Comparison of ENCODE assay signal across 10 mouse cellular contexts in the genomic region with DNA sequence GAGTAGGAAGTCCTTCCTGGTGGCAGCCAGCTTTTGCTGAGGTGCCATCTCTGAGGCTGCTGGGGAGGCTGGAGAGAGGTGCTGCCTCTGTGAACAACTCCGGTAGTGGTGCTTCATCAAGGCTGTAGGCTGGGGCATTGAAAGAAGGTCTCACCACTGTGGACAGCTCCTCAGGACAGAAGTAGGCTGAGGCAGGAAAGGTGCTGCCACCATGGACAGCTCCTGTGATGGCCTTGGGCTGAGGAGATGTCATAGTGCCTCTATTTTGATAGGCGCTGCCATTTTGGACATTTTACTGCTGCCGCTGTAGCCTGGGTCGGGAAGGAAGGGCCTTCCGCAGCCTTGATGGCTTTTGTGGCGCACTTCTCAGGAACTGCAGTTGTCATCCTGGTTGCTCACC. TPM values are rescaled to one million over a fixed set of nuclear protein-coding genes. Genes with fewer than 3 reads are reported as not detected.
DNase-seq lines count a peak whose midpoint lies in the region; ATAC-seq lines count a peak whose summit lies in the region.
"Had no signal": no experiment of that assay in that cellular context is flagged by ENCODE, and none has a peak within 500 bp of the region (broad histone marks: within the 10 kb centered on the region; RNA-seq: fewer than 3 reads in every experiment).

No protein-coding gene starts in this region.

- 93% methylated on average over 6 of the region's 6 CpGs for WGBS in liver, embryonic 11.5 days
- WGBS in embryonic facial prominence, embryonic 14.5 days, result 94% methylated on average over 6 of the region's 6 CpGs
- 95% methylated on average over 6 of the region's 6 CpGs for WGBS in limb, embryonic 12.5 days
- 93% methylated on average over 6 of the region's 6 CpGs for WGBS in stomach, embryonic 15.5 days

- H3K27me3 ChIP-seq in liver, embryonic 11.5 days (replicated peaks; ENCODE audit: control insufficient read depth, insufficient read depth, low read length), result no peaks in the 10 kb centered on the region
- H3K27me3 ChIP-seq in embryonic facial prominence, embryonic 14.5 days (replicated peaks; ENCODE audit: control insufficient read depth, insufficient read depth, low read length), result no peaks in the 10 kb centered on the region
- peaks cover 3% of the 10 kb centered on the region for H3K27me3 ChIP-seq in limb, embryonic 12.5 days
- H3K27me3 ChIP-seq in stomach, embryonic 15.5 days (replicated peaks), result no peaks in the 10 kb centered on the region
- H3K27me3 ChIP-seq: limb, embryonic 15.5 days had no signal

- no peak overlapping the region for H3K4me3 ChIP-seq in liver, embryonic 11.5 days (ENCODE audit: low read depth, low read length)
- no peak overlapping the region for H3K4me3 ChIP-seq in embryonic facial prominence, embryonic 14.5 days (ENCODE audit: low read depth, low read length)
- H3K4me3 ChIP-seq in limb, embryonic 12.5 days (replicated peaks), result peak overlapping the region; percentile 85; the same call in 1 of the 2 replicates
- H3K4me3 ChIP-seq in stomach, embryonic 15.5 days (replicated peaks), result no peak overlapping the region

- no peak overlapping the region for H3K9ac ChIP-seq in liver, embryonic 11.5 days (ENCODE audit: low read depth, low read length)
- no peak overlapping the region for H3K9ac ChIP-seq in embryonic facial prominence, embryonic 14.5 days (ENCODE audit: low read depth, low read length)
- no peak overlapping the region for H3K9ac ChIP-seq in limb, embryonic 12.5 days (replicated peaks)
- H3K9ac ChIP-seq in stomach, embryonic 15.5 days, result no peak overlapping the region

- H3K4me2 ChIP-seq in liver, embryonic 11.5 days, result peak overlapping the region; percentile 87
- H3K4me2 ChIP-seq in embryonic facial prominence, embryonic 14.5 days (ENCODE audit: low read depth, low read length), result peak overlapping the region; percentile 82
- H3K4me2 ChIP-seq in limb, embryonic 12.5 days, result peak overlapping the region; percentile 84
- H3K4me2 ChIP-seq in stomach, embryonic 15.5 days, result peak overlapping the region; percentile 96; the same call in 1 of the 2 replicates

- H3K4me1 ChIP-seq in liver, embryonic 11.5 days (replicated peaks; ENCODE audit: control insufficient read depth, insufficient read depth, low read length), result peaks cover 9% of the 10 kb centered on the region
- peaks cover 5% of the 10 kb centered on the region for H3K4me1 ChIP-seq in embryonic facial prominence, embryonic 14.5 days (ENCODE audit: control insufficient read depth, insufficient read depth, low read length)
- peaks cover 15% of the 10 kb centered on the region for H3K4me1 ChIP-seq in limb, embryonic 12.5 days (replicated peaks)
- peaks cover 19% of the 10 kb centered on the region for H3K4me1 ChIP-seq in stomach, embryonic 15.5 days

- no peaks in the 10 kb centered on the region for H3K9me3 ChIP-seq in liver, embryonic 11.5 days (ENCODE audit: control insufficient read depth, low read length)
- no peaks in the 10 kb centered on the region for H3K9me3 ChIP-seq in embryonic facial prominence, embryonic 14.5 days (ENCODE audit: control insufficient read depth, low read length)
- no peaks in the 10 kb centered on the region for H3K9me3 ChIP-seq in limb, embryonic 12.5 days
- no peaks in the 10 kb centered on the region for H3K9me3 ChIP-seq in stomach, embryonic 15.5 days
- H3K9me3 ChIP-seq: limb, embryonic 15.5 days had no signal

- no peak for DNase-seq in liver, embryonic 11.5 days (ENCODE audit: low spot score)
- no peak for DNase-seq in liver
- DNase-seq in embryonic facial prominence, embryonic 14.5 days (ENCODE audit: low spot score), result no peak
- DNase-seq in thymus, postnatal 36 days, result no peak
- DNase-seq in layer of hippocampus, adult 18-20 months (ENCODE audit: low spot score in 2 of 2), result no peak
- DNase-seq: heart, postnatal 10 days had no signal

- H3K27ac ChIP-seq in liver, embryonic 11.5 days (ENCODE audit: low read depth, low read length), result no peak overlapping the region
- no peak overlapping the region for H3K27ac ChIP-seq in embryonic facial prominence, embryonic 14.5 days (replicated peaks; ENCODE audit: low read depth, low read length)
- H3K27ac ChIP-seq in limb, embryonic 12.5 days, result no peak overlapping the region
- H3K27ac ChIP-seq in stomach, embryonic 15.5 days, result no peak overlapping the region
- H3K27ac ChIP-seq: limb, embryonic 15.5 days had no signal

- H3K36me3 ChIP-seq in liver, embryonic 11.5 days (ENCODE audit: control insufficient read depth, insufficient read depth, low read length), result no peaks in the 10 kb centered on the region; the same call in 1 of the 2 replicates
- H3K36me3 ChIP-seq in embryonic facial prominence, embryonic 14.5 days (ENCODE audit: control insufficient read depth, insufficient read depth, low read length), result peaks cover 27% of the 10 kb centered on the region
- peaks cover 31% of the 10 kb centered on the region for H3K36me3 ChIP-seq in limb, embryonic 12.5 days
- H3K36me3 ChIP-seq in stomach, embryonic 15.5 days, result no peaks in the 10 kb centered on the region

- no peak for ATAC-seq in liver, embryonic 11.5 days (replicated peaks; ENCODE audit: low FRiP score)
- ATAC-seq in embryonic facial prominence, embryonic 14.5 days (ENCODE audit: low read depth), result no peak
- no peak for ATAC-seq in limb, embryonic 12.5 days (ENCODE audit: insufficient number of reproducible peaks, insufficient read depth, low FRiP score, low TSS enrichment, low read depth)
- ATAC-seq in stomach, embryonic 15.5 days (ENCODE audit: insufficient read depth, low FRiP score, low read depth), result no peak
- ATAC-seq in cerebellum, adult (ENCODE audit: insufficient number of reproducible peaks, low FRiP score, low TSS enrichment), result no peak

RNA-seq across cellular contexts. Expression of a gene that starts 1.7 kb away (rescaled TPM):
- 13.2 and 14.2 TPM in 2 replicates for polyA plus RNA-seq in liver, embryonic 11.5 days (2014; fragmentation: Nextera tagmentation; extraction: Ambion mirVana)
- polyA plus RNA-seq in embryonic facial prominence, embryonic 14.5 days (2014; fragmentation: Nextera tagmentation; extraction: Ambion mirVana), result 10.9 and 15.1 TPM in 2 replicates
- polyA plus RNA-seq in limb, embryonic 12.5 days (2016; fragmentation: Nextera tagmentation; extraction: Ambion mirVana), result 21.3 and 21.6 TPM in 2 replicates
- 11.5 and 13.5 TPM in 2 replicates for polyA plus RNA-seq in stomach, embryonic 15.5 days (2015; fragmentation: Nextera tagmentation; extraction: Ambion mirVana)
- total RNA-seq in layer of hippocampus, adult 18-20 months (2021), result 10 to 100 TPM; 34.7 to 36.2 TPM

RNA-seq across cellular contexts. Expression of a gene that starts 54.7 kb away (rescaled TPM):
- polyA plus RNA-seq in liver, embryonic 11.5 days (2014; fragmentation: Nextera tagmentation; extraction: Ambion mirVana), result 0.23 and 0.34 TPM in 2 replicates
- 1.9 and 2.6 TPM in 2 replicates for polyA plus RNA-seq in embryonic facial prominence, embryonic 14.5 days (2014; fragmentation: Nextera tagmentation; extraction: Ambion mirVana)
- polyA plus RNA-seq in limb, embryonic 12.5 days (2016; fragmentation: Nextera tagmentation; extraction: Ambion mirVana), result 1.0 and 1.4 TPM in 2 replicates
- polyA plus RNA-seq in stomach, embryonic 15.5 days (2015; fragmentation: Nextera tagmentation; extraction: Ambion mirVana), result 0.59 and 0.63 TPM in 2 replicates
- total RNA-seq in layer of hippocampus, adult 18-20 months (2021), result 100 to 1,000 TPM; 492 to 504 TPM
